Mouse (Mus musculus) liver, adult 2 months (tissue): ENCODE measurements at regions not wholly inside any gene's neighbourhood (a gene's known extent, or its start where the extent isn't known, plus 50 kb on each side); places are given as distances from the start of the nearest gene placed in this dataset.

Experiments used
- CTCF ChIP-seq: fragments of 200-500 bp; IDR thresholded peaks from 2 replicates; pipeline ENCODE4 v1.5.1; 2011; ENCODE audit warnings: low read depth, low read length, control low read depth
- POLR2A ChIP-seq: fragments of 200-500 bp; IDR thresholded peaks from 2 replicates; pipeline ENCODE4 v1.6.1; 2011; ENCODE audit warnings: low read length, control low read depth; ENCODE audit not compliant: insufficient read depth; ENCODE audit errors: extremely low read depth

- TF ChIP-seq POLR2A = no peak
- TF ChIP-seq CTCF = no peak
Observed at GRCm38 (mm10) chr1:33249474-33249873, 420.1 kb downstream of the Prim2 start.
